ENCODE assay signal across 16 mouse cellular contexts in genomic region chr12:84914959-84915358, GRCm38 (mm10).
"Had no signal": no experiment of that assay in that cellular context is flagged by ENCODE, and none has a peak within 500 bp of the region (broad histone marks: within the 10 kb centered on the region; RNA-seq: fewer than 3 reads in every experiment).

No protein-coding gene starts in this region.

- H3K27ac ChIP-seq: kidney, postnatal 0 days; liver, embryonic 13.5 days; macrophage; midbrain, embryonic 12.5 days; neural tube, embryonic 15.5 days had no signal

- H3K9ac ChIP-seq: liver, embryonic 13.5 days; liver, postnatal 0 days; midbrain, embryonic 12.5 days; neural tube, embryonic 15.5 days had no signal

- H3K4me1 ChIP-seq: liver, embryonic 13.5 days; midbrain, embryonic 12.5 days had no signal

- H3K27me3 ChIP-seq: liver, embryonic 13.5 days; midbrain, embryonic 12.5 days; neural tube, embryonic 15.5 days had no signal

- ATAC-seq: liver, postnatal 0 days; midbrain, embryonic 16.5 days had no signal

- H3K4me2 ChIP-seq: liver, embryonic 13.5 days; midbrain, embryonic 12.5 days; neural tube, embryonic 15.5 days had no signal

- H3K4me3 ChIP-seq: liver, embryonic 13.5 days; megakaryocyte, embryonic 14.5 days; midbrain, embryonic 12.5 days; neural tube, embryonic 15.5 days had no signal

- H3K9me3 ChIP-seq: liver, embryonic 13.5 days; midbrain, embryonic 12.5 days; neural tube, embryonic 15.5 days had no signal

- DNase-seq: kidney, adult 11 months; kidney, adult 9 months; kidney, postnatal 36 days; layer of hippocampus, adult 9-11 months; layer of hippocampus, postnatal 36 days; liver, embryonic 13.5 days; liver, postnatal 0 days; right cerebral cortex, adult 18-20 months; right cerebral cortex, postnatal 25 days; thymus, postnatal 4 days had no signal
